Mouse (Mus musculus) hindbrain, embryonic 10.5 days (tissue): ENCODE measurements around the gene Hspb9. TPM values are rescaled to one million over a fixed set of nuclear protein-coding genes. Genes with fewer than 3 reads are reported as not detected.

Experiments used
- DNase-seq: peaks from one replicate; pipeline ENCODE4 v3.0.0-alpha.2; 2017; ENCODE audit warnings: low spot score
- H3K27ac ChIP-seq: fragments of 300-500 bp; sonication (generic); 2 replicates; pipeline ENCODE4 v1.5.1; 2016; ENCODE audit warnings: mild to moderate bottlenecking, moderate library complexity
- H3K27me3 ChIP-seq: fragments of 300-500 bp; sonication (generic); 2 replicates; pipeline ENCODE4 v1.6.1; 2016; ENCODE audit warnings: mild to moderate bottlenecking; ENCODE audit not compliant: poor library complexity, insufficient read depth, severe bottlenecking
- H3K36me3 ChIP-seq: fragments of 300-500 bp; sonication (generic); 2 replicates; pipeline ENCODE4 v1.6.1; 2016; ENCODE audit warnings: mild to moderate bottlenecking, moderate library complexity
- H3K4me1 ChIP-seq: fragments of 300-500 bp; sonication (generic); replicated peaks from 2 replicates; pipeline ENCODE4 v1.6.1; 2016; ENCODE audit warnings: mild to moderate bottlenecking
- H3K4me3 ChIP-seq: fragments of 300-500 bp; sonication (generic); 2 replicates; pipeline ENCODE4 v1.5.1; 2016; ENCODE audit warnings: mild to moderate bottlenecking, moderate library complexity
- H3K9me3 ChIP-seq: fragments of 300-500 bp; sonication (generic); 2 replicates; pipeline ENCODE4 v1.6.1; 2016; ENCODE audit warnings: mild to moderate bottlenecking, moderate library complexity
- WGBS: fragments of 180-500 bp; shearing (Covaris S2); methylation state at CpG from one replicate; pipeline ENCODE4 v1.1.7; 2016; 5-methylcytosine and 5-hydroxymethylcytosine counted together
- polyA plus RNA-seq: library from polyadenylated mRNA; unstranded; fragments of >200 nt; fragmentation: Nextera tagmentation; extraction: Ambion mirVana; gene quantifications from 2 replicates; pipeline ENCODE4 v1.2.1, GENCODE M21; 2016

Hspb9 gene
- polyA plus RNA-seq, 1 experiment from 2014 or later: 0.25 TPM

DNA sequence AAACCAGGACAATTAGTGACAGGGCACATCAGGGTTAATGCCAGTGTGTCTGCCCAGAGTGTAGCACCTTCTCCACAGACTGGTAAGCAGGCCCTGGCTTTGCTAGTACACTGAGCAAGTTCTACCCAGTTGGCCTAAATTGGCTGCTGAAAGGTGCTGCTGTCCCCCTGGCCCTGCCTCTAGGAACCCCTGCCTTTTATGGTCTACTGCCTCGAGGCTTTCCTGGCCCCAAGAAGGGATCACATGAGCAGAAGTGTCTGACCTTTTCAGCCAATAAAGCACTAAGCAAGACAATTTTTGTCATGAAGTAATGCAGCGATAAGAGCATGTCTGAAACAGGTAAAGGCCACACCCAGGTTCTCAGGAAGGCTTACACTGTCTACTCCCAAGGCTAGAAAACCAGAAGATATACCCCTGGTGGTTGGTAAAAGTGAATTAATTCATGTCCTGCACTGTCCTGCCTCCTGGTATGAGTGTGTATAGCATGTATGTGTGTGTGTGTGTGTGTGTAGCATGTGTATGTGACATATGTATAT is 8.9 kb downstream of the Hspb9 start:
- H3K4me1 ChIP-seq: peaks cover 33% of the 10 kb centered on the region
- H3K36me3 ChIP-seq: peaks cover 26% of the 10 kb centered on the region
- H3K4me3 ChIP-seq: no peak overlapping the region
- DNase-seq: no peak
- no peaks in the 10 kb centered on the region for H3K9me3 ChIP-seq
- 72% methylated on average over 2 of the region's 2 CpGs for WGBS
- H3K27me3 ChIP-seq: no peaks in the 10 kb centered on the region
- 0 out of 2 replicates have a peak overlapping the region, but pooled peaks have one; percentile 18 for H3K27ac ChIP-seq

DNA sequence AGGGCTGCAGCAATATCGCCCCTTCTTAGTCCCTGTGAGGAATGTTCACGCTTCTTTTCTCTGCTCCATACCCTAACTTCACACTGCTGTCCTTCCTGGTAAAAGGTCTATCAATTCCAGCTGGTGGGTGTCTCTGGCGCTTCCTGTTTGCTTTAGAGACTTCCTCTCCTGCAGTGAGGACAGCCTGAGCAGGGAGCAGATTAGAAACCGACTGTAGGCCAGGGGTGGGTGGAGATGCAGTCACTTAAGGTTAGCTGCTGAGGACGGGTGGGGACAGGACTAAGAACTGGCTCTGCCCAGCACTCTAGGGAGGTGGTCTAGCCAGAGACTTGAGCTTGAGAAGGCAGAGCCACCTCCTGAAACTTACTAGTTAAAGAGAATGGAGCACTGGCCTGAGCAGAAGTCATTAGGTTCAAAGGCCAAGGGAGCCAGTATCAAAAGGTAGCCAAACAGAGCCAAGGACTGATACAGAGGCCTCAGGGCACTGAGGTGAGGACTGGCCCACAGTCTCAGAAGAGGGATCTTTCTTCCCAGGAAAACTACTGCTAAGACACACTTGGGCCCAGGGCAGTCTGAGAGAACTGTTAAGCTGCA is 11.4 kb downstream of the Hspb9 start:
- Histone ChIP-seq H3K27me3 (no peaks in the 10 kb centered on the region), H3K4me1 (peaks cover 33% of the 10 kb centered on the region), H3K4me3 (no peak overlapping the region), H3K27ac (peak overlapping the region; percentile 5; the same call in 1 of the 2 replicates), H3K36me3 (peaks cover 25% of the 10 kb centered on the region), H3K9me3 (no peaks in the 10 kb centered on the region)
- 50% methylated on average over 5 of the region's 5 CpGs for WGBS
- DNase-seq: no peak

DNA sequence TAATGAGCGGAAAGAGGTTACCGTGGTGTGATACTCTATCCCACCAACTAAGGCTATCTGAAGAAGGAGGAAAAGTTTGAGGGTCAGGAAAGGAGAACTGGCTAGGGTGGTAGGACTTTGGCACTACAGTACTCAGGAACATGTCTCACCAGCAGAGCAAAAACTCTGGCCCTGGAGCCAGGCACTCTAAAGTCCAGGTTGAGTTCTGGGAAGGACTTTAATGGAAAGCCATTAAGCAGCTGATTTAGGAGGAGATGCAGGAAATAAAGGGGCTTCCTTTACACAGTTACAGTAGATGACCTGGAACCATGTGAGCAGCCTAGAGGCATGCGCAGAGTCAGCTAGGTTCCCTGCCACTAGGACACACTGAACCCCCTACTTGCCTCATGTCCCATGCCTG is 13.6 kb downstream of the Hspb9 start:
- no peaks in the 10 kb centered on the region for H3K9me3 ChIP-seq
- H3K4me3 ChIP-seq: no peak overlapping the region
- H3K4me1 ChIP-seq: peaks cover 14% of the 10 kb centered on the region
- no peak overlapping the region for H3K27ac ChIP-seq
- no peaks in the 10 kb centered on the region for H3K27me3 ChIP-seq
- H3K36me3 ChIP-seq: peaks cover 30% of the 10 kb centered on the region
- 97% methylated on average over 3 of the region's 3 CpGs for WGBS
- no peak for DNase-seq

DNA sequence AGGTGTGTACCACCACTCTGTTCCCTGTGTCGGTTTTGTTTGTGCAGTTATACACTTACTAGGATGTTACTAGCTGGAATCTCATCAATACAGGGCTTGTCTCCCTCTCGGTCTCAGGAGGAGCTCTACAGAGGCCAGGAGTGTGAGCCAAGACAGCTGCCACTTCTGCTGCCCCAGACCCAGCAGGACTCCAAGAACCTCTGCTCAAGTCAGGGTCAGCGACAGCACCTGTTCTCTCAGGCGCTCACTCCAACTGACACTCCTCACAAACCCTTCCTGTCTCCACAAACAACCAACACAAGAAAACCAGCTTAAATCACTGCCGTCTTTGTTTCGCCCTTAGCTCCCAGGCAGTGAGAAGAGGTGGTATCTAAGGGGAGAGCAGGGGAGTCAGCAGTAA is 15.0 kb downstream of the Hspb9 start:
- no peaks in the 10 kb centered on the region for H3K9me3 ChIP-seq
- H3K4me1 ChIP-seq: peaks cover 8% of the 10 kb centered on the region; the same call in 1 of the 2 replicates
- H3K4me3 ChIP-seq: no peak overlapping the region
- DNase-seq: no peak
- peaks cover 44% of the 10 kb centered on the region for H3K36me3 ChIP-seq
- WGBS: 89% methylated on average over 6 of the region's 6 CpGs
- no peaks in the 10 kb centered on the region for H3K27me3 ChIP-seq
- H3K27ac ChIP-seq: no peak overlapping the region

DNA sequence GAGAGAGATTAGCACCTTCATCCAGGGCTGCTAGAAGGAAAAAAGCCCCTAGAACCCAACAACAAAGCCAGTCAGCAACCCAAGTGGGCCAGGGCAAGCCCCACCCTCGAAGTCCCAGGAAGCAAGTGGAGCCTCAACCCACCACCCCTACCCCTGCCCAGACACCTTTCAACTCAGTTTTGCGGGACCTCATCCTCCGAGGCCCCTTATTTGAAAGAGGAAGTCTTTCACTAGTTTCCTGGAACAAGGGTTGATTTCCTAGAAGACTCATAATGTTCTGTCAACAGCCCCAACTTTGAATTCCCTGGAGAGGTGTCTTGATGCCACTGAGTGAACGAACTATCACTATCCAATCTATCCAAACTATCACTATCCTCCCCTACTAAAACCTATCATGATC is 16.3 kb downstream of the Hspb9 start:
- 95% methylated on average over 4 of the region's 4 CpGs for WGBS
- peaks cover 48% of the 10 kb centered on the region for H3K36me3 ChIP-seq

DNA sequence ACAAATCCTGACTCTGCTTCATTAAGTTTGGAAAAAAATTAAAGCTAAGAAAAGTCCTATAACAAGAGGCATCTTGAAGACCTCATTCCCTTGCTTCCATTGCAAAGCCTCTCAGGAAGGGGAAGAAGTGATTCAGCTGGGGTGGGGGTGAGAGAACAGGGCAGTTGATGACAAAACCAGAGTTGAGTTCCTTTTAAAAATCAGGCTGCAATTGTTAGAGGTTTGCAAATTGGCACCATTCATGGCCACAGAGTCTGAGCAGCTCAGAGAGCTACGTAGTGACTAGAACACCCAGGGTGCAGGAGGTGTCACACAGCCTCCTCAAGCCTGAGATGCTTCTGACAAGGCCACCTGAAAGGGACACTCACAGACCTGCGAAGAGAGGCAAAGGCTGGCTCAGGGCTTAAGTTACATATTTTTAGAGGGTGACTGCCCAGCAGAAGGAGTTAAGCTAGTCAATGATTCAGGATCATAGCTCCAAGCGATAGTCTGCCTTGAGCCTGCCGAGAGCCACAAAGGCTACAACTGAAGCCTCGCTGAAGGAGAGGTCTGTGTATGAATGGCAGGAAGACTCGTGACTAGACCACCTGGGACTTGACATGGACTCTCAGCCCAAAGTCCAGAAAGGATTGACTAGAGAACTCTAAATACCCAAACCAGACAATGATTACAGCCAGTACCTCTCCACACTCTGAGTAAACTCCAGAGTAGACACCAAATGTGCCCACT is 17.0 kb downstream of the Hspb9 start:
- no peak overlapping the region for H3K27ac ChIP-seq
- 91% methylated on average over 6 of the region's 6 CpGs for WGBS
- peaks cover under 1% of the 10 kb centered on the region for H3K4me1 ChIP-seq
- DNase-seq: no peak
- H3K27me3 ChIP-seq: no peaks in the 10 kb centered on the region
- H3K9me3 ChIP-seq: no peaks in the 10 kb centered on the region
- H3K4me3 ChIP-seq: no peak overlapping the region
- peaks cover 53% of the 10 kb centered on the region for H3K36me3 ChIP-seq

More for the DNA sequence above, 16.3 kb downstream of the Hspb9 start:
- Histone ChIP-seq H3K4me1 (peaks cover 2% of the 10 kb centered on the region; the same call in 1 of the 2 replicates), H3K27me3 (no peaks in the 10 kb centered on the region), H3K4me3 (no peak overlapping the region), H3K27ac (no peak overlapping the region), H3K9me3 (no peaks in the 10 kb centered on the region)
- no peak for DNase-seq

DNA sequence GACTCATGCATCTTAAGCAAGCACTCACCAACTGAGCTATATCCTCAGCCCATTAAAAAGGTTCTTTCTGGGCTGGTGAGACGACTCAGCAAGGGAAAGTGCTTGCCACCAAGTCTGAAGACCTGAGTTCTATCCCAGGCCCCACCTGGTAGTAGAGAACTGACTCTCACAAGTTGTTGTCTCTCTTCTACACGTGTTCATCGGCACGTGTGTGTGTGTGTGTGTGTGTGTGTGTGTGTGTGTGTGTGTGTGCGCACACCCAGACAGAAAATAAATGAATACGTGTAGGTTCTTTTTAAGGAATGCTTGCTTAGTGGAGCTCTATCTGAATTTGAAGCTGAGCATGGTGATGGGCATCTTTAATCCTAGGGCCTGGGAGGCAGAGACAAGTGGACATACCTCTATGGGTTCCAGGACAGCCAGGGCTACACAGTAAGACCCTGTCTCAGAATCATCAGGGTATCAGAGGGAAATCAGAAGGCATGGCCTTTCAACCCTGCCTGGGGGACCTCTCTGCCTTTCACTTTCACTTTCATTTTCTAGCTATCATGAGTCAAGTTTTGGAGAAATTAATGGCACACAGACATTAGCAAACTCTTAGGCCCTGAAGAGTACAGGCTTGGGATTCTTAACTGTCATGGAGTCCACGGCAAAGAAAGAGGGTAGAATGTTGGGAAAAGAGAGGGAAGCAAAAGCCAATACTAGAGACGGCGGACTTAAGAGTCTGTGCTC is 21.6 kb downstream of the Hspb9 start:
- Histone ChIP-seq H3K4me3 (peak overlapping the region; percentile 98; the same call in 1 of the 2 replicates), H3K27me3 (peaks cover 4% of the 10 kb centered on the region; the same call in 1 of the 2 replicates), H3K9me3 (no peaks in the 10 kb centered on the region), H3K36me3 (peaks cover 35% of the 10 kb centered on the region), H3K27ac (no peak overlapping the region), H3K4me1 (peaks cover 25% of the 10 kb centered on the region)
- WGBS: 92% methylated on average over 9 of the region's 9 CpGs
- no peak for DNase-seq

DNA sequence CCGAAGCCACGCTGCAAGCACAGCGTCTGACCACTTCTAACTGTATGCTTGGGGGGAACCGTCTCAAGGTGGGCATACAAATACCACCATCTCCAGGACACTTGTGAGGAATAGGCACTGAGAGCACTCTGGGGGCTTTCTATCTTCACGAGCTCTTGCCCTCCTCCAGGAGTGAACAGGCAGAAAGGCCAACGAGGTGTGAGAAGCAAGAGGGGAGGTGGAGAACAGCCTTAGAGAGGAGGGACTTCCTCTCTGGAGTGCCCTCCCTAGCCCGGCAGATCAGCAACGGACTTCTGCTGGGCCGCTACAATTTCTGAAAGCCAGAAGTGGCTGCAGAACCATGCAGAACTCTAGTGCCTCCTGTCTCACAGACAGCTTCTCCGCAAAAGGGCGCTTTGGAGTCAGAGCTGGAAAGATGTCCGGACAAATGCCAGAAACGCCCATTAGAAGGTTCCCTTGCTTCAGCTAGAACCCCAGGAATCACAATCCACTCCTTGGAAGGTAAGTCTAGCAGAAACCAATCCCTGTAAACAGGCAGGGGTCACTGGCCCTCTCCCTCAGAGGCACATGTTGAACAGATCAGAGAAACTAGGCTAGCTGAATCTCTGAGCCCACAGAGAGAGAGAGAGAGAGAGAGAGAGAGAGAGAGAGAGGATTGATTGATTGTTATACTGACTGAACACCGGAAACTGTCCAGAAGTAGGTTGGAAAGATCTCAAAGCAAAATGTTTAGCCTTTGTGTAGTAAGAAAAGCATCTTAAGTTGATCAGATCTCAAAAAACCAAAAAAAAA is 22.5 kb downstream of the Hspb9 start:
- peak overlapping the region; percentile 98 for H3K4me3 ChIP-seq

DNA sequence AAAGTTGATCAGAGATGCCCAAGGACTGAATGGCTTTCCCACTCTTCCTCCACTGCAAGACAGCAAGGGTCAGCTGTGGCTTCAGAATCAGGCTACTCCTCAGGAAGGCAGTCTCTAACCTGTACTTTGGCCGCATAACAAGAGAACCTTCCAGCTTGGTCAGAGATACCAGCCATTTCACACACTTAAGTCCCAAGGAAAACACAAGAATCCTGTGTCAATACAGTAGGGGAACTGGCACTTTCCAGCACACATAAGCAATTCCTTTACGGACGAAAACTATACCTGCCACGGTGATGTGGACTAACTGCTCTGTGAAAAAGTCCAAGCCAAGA is 23.1 kb downstream of the Hspb9 start:
- Histone ChIP-seq H3K4me3 (peak overlapping the region; percentile 98), H3K36me3 (peaks cover 31% of the 10 kb centered on the region), H3K27me3 (peaks cover 4% of the 10 kb centered on the region; the same call in 1 of the 2 replicates), H3K27ac (0 out of 2 replicates have a peak overlapping the region, but pooled peaks have one; percentile 93), H3K9me3 (no peaks in the 10 kb centered on the region), H3K4me1 (peaks cover 25% of the 10 kb centered on the region)
- WGBS: 85% methylated on average over 4 of the region's 4 CpGs
- no peak for DNase-seq

More for the DNA sequence above, 22.5 kb downstream of the Hspb9 start:
- Histone ChIP-seq H3K27me3 (peaks cover 4% of the 10 kb centered on the region; the same call in 1 of the 2 replicates), H3K36me3 (peaks cover 33% of the 10 kb centered on the region), H3K4me1 (peaks cover 25% of the 10 kb centered on the region), H3K27ac (no peak overlapping the region), H3K9me3 (no peaks in the 10 kb centered on the region)
- 81% methylated on average over 14 of the region's 14 CpGs for WGBS
- DNase-seq: no peak

DNA sequence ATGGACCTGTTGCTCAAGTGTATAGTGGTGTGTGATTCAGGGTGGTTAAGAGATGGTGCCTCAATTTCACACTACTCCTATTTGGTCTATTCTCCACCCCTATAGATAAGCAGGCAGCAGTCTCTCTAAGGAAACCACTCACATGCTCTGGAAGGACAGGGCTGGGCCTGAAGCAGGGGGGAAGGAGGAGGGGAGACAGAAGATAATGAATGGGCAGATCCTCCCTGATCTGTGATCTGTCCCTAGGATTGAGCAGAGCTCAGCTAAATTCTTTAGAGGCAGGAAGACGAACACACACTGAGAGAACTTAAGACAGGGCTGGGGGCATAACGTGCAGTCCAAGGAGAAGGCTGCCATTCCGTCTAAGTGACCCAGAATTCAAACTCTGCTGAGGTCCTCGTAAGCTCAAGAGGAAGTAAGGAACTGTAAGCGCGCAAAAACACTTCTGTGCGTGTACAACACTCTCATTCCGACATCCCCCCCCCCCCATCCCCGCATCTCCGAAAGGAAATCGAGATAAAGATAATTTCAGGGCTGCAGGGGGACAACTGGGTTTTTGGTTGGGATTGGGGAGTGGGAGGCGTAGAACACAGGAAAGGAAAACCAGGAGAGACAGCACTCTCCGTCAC is 23.6 kb downstream of the Hspb9 start:
- peak overlapping the region; percentile 98 for H3K4me3 ChIP-seq
- H3K36me3 ChIP-seq: peaks cover 29% of the 10 kb centered on the region
- H3K4me1 ChIP-seq: peaks cover 25% of the 10 kb centered on the region
- 2% methylated on average over 13 of the region's 13 CpGs for WGBS
- DNase-seq: no peak
- no peaks in the 10 kb centered on the region for H3K9me3 ChIP-seq
- H3K27me3 ChIP-seq: peaks cover 4% of the 10 kb centered on the region; the same call in 1 of the 2 replicates
- peak overlapping the region; percentile 93 for H3K27ac ChIP-seq

DNA sequence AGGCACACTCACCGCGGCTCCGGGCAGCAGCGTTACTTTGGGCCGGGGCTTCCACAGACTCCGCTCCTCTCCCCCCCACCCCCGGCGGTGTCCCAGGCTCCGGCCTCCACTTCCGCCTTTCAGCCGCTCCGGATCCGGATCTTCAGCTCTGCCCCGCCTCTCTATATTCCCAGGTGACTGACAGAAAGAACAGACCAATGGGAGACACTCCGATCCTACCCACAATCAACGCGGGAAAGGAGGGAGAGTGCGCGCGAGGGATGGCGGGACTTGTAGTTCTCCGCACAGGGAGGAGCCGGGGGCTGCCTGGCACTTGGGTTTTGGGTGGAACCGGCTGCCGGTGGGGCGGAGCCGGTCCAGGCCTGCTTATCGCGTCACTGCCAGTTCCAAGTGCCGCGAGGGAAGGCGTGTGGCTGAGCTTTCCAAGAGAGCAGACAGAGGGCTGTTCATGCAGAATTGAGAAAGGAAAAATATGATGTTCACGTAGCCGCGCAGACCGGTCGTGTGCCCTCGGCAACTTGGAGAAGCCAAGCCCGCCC is 24.5 kb downstream of the Hspb9 start, which contains the start of gene Rab5c:
Gene Rab5c, minus strand, starts transcription at position 150 of the 539 bp plus-strand sequence.
- H3K36me3 ChIP-seq: peaks cover 20% of the 10 kb centered on the region
- H3K4me3 ChIP-seq: peak within 1 kb of the TSS; percentile 98
- H3K27ac ChIP-seq: peak within 1 kb of the TSS; percentile 93
- peak; percentile 99 for DNase-seq
- under 1% methylated on average over 39 of the region's 39 CpGs for WGBS
- peaks cover 25% of the 10 kb centered on the region for H3K4me1 ChIP-seq
- H3K9me3 ChIP-seq: no peaks in the 10 kb centered on the region
- H3K27me3 ChIP-seq: peaks cover 4% of the 10 kb centered on the region; the same call in 1 of the 2 replicates
